Mouse (Mus musculus) lung, postnatal 0 days (tissue): ENCODE results near the gene Rab35.

ENCODE experiments used
- CTCF ChIP-seq: IDR thresholded peaks from 2 replicates; pipeline ENCODE4 v1.5.1; 2016; ENCODE audit warnings: antibody characterized with exemption, mild to moderate bottlenecking
- EP300 ChIP-seq: IDR thresholded peaks from 2 replicates; pipeline ENCODE4 v1.6.1; 2016; ENCODE audit warnings: antibody characterized with exemption, mild to moderate bottlenecking, control low read depth

DNA sequence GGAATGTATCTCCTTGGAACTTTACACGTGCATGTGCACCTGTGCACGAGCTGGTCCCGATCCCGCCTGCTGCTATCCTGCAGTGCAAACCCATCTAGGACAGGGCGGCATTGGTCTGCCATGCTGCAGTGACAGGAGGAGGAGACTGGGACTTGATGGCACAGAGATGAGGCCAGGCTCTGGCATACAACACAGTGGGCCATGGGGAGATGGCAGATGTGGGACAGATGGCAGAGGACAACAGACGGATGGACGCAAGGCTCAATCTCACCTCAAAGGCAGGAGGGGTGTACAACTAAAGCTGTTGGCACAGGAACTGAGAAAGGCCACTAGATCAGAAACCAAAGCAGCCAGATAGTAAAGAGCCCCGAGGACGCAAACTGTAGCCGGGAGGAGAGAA is 19.2 kb downstream of the Rab35 start:
- TF ChIP-seq CTCF (no peak), EP300 (no peak)
